Mouse (Mus musculus): Measurements from ENCODE around the gene Zfp598.
"Not testable (repeated sequence)": the region's sequence is repeated elsewhere in the genome, so short reads cannot be mapped to it uniquely, and the experiment has no call there.

Zfp598 gene

DNA sequence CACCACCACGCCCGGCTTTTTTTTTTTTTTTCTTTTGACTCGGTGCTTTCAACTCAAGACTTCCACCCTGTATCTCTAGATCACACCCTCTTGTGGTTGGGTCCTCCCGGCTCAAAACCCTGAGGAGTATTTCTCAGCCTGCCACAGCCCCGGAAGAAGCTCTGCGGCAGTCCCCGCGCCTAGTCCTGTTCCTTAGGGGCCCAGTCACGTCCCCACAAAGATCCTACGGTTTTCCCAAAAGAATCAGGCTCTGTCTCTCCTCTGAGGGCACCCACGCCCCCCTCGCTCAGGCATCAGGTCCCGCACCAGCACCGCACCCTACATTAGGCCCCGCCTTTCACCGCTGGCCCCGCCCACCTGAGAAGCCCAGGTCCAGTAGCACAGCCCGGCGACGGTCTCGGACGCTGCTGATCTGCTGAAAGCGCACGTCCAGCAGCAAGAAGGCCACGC, 17.7 kb downstream of the Zfp598 start:
- DNase-seq (ENCODE audit: low read depth, low spot score), result peak; percentile 35

DNA sequence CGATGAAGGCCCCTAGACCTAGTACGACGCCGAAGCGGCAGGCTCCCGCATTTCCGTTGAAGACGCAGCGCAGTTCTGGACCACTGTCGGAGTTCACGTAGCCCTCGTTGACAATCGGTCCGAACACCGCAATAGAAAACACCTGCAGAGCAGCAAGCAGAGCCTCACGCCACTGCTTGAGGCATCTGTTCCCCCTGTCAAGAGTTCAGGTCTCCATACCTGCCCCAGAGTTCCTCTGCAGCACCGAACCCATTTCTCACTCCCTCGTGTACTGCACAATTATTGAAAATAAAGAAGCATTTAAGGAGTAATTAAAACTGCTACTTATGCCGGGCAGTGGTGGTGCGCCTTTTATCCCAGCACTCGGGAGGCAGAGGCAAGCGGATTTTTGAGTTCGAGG, 18.1 kb downstream of the Zfp598 start:
- no peak for DNase-seq (ENCODE audit: low read depth, low spot score)

- peak; percentile 69 for DNase-seq (ENCODE audit: low read depth, low spot score)
These were observed 20.0 kb downstream of the Zfp598 start, which contains the start of gene Syngr3 for GRCm38 (mm10) chr17:24689251-24690081. Gene Syngr3 (minus strand): TSS chr17:24689955.

DNA sequence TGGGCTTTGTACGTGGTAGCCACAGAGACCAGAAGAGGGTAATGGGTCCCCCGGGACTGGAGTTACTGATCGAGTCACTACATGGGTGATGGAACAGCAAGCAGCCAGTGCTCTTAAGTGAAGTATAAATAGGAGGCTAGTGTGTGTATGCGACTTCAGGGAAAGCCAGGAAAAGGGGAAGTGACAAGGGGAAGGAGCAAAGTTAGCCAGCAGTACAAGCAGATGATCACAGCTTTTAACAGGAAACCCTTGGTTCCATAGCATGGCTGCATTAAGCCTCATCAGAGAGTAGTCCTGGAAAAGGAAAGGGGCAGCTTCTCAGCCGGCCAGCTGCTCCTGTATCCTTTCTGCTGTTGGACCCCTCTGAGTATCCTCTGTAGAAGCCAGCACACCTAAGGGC, 22.9 kb downstream of the Zfp598 start:
- no peak for DNase-seq (ENCODE audit: low read depth, low spot score)

DNA sequence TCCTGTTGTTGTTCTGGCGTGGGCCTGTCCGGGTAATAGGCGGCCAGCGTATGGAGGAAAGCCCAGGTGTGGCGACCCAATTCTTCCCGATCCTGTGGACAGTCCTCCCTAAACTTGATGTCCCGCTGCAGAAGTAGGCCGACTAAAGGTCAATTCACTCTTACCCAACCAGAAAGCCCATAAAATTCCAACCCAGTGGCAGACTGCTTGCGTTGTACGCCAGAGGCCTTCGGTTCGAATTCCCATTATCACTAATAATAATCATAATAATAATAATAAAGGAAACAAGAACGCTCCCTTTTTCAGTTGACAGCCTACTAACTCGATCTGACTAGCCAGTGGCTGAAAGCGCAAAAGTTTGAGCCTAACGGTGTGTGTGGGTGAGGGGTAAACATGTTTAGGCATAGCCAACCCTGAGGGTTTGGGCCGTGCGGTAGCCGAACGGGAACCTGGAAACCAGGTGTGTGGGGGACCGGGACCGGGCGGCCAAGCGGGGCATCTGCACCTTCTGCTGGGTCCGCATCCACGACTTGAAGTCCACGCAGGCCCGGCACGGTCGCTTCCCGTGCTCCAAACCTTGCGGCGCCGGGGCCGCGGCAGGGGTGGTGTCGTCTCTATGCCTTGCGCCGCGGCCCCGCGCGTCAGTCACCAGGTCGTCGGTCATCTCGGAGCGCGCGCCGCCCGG, 26.0 kb downstream of the Zfp598 start:
- no peak for DNase-seq (ENCODE audit: low read depth, low spot score)

- DNase-seq (ENCODE audit: low read depth, low spot score), result peak; percentile 94
These were observed 26.7 kb downstream of the Zfp598 start, which contains the start of the genes Gfer and Noxo1 for GRCm38 (mm10) chr17:24696011-24696697. Gene Gfer (minus strand): TSS chr17:24696156. Gene Noxo1 (plus strand): TSS chr17:24696234.

DNA sequence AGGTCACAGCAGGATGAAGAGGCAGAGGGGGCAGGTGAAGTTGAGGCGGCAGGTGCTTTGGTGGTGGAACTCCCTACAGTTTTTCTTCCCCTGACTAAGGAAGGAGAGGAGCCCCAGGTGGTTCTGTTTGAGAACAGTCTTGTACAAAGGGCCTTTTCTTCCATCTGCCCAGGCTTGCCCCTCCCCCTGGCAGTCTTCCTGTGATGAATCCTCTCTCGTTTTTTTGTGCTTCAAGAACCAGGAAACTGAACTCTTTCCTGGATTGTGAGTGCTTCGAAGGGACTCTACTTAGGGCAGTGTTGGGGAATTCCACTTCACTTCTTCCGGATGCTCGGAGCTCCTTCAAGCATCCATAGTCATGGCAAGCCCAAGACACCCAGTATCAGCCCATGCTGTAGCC, 28.5 kb downstream of the Zfp598 start:
- DNase-seq (ENCODE audit: low read depth, low spot score), result no peak

DNA sequence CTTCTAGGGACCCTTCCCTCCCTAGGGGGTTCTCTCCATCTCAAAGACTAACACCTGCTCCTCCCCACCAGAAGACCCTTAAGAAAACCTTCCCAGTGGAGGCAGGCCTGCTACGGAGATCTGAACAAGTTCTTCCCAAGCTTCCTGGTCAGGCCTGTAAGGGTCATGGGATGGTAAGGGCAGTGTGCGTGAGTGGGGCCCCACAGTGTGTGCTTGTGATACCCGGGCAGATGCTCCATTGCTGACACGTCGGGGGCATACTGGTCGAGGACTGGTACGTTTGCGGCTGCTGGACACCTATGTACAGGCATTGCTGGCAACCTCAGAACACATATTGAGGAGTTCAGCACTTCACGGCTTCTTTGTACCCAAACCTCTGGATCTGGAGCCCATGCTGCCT, 29.2 kb downstream of the Zfp598 start:
- DNase-seq (ENCODE audit: low read depth, low spot score), result no peak

DNA sequence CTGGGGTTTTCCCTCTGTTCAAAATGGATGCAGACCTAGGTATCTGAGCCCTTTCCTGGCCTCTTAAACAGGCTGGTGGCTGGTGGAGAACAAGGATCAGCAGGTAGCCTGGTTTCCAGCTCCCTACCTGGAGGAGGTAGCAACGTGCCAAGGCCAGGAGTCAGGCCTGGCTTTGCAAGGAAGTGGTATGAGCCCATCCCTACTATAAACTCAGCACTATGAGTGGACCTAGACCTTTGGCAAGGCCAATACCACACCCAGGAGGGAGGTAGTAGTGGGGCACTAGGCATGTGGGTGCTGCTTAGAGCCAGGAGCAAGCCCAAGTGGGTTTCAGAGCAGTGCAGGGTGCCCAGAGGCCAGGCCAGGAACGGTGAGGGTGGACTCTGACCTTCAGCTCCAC, 30.0 kb downstream of the Zfp598 start:
- DNase-seq (ENCODE audit: low read depth, low spot score), result no peak

- no peak for DNase-seq (ENCODE audit: low read depth, low spot score)
These were observed 31.8 kb downstream of the Zfp598 start for GRCm38 (mm10) chr17:24701251-24701650.

DNA sequence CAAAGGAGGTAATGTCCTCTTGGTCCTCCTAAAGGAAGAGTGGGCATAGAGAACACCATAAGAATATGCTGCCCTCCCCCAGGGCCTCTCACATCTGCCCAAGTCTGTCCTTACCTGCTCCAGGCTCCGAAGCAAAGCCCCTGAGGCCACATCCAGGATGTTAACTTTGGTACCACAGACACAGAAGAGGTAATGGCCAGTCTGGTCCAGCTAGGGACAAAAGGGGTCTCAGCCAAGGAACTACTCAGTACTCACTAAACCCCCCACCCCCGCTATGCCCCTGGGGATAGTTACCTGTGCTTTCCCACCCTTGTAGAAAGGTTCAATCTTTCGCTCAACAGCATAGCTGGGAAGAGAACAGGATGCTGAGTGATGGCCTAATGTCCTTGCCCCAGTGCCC, 36.3 kb downstream of the Zfp598 start:
- no peak for DNase-seq (ENCODE audit: low read depth, low spot score)

- DNase-seq (ENCODE audit: low read depth, low spot score), result peak; percentile 97
These were observed 37.7 kb downstream of the Zfp598 start, which contains the start of gene Tbl3 for GRCm38 (mm10) chr17:24706982-24707800. Gene Tbl3 (minus strand): TSS chr17:24707660.

- DNase-seq (ENCODE audit: low read depth, low spot score), result no peak
These were observed 38.4 kb downstream of the Zfp598 start for GRCm38 (mm10) chr17:24707801-24708425.

GRCm38 (mm10) chr17:24708646-24709045, 39.2 kb downstream of the Zfp598 start:
- DNase-seq (ENCODE audit: low read depth, low spot score), result peak; percentile 72

GRCm38 (mm10) chr17:24715556-24715955, 46.1 kb downstream of the Zfp598 start:
- DNase-seq (ENCODE audit: low read depth, low spot score), result no peak

- DNase-seq (ENCODE audit: low read depth, low spot score), result no peak
These were observed 46.7 kb downstream of the Zfp598 start for GRCm38 (mm10) chr17:24716166-24716682.

- no peak for DNase-seq (ENCODE audit: low read depth, low spot score)
These were observed 48.5 kb downstream of the Zfp598 start, which contains the start of the genes Rnf151 and Rps2 for GRCm38 (mm10) chr17:24717943-24718342. Gene Rnf151 (minus strand): TSS chr17:24718063. Gene Rps2 (plus strand): TSS chr17:24718116.

GRCm38 (mm10) chr17:24718938-24719337, 49.5 kb downstream of the Zfp598 start:
- not testable (repeated sequence) for DNase-seq (ENCODE audit: low read depth, low spot score)

DNA sequence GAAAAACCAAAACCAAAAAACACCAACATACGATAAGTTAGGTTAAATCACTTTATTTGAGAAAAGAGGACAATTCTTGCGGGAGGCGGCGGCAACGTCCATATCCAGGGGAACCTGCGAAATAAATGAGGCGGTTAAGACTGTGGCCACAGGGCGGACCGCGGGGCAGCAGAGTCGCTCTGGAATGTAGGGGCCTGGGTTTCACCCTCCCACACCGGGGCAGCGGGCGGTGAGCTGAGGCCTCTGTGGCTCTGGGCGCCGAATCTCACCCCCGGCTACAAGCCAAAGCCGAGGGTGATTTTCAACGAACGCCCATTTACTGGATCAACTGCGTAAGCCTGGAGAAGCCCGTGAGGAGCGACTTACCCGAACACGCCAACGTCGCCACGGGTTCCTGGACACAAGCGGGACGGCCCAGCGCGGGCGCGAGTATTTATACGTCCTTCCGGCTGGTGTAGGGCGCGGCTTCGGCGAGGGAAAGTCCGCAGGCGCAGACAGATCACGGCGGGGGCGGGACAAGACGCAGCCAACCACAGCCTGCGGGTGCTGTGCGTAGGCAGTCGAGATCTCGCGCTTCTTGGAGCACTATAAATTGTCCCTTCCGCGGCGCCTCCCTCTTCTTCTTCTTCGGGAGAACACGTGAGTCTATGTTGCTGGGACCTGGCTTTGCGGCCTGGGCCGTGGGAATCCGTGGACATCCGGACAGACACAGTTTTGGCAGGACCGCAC, 50.2 kb downstream of the Zfp598 start:
- DNase-seq (ENCODE audit: low read depth, low spot score), result peak; percentile 100

- not testable (repeated sequence) for DNase-seq (ENCODE audit: low read depth, low spot score)
These were observed 51.1 kb downstream of the Zfp598 start for GRCm38 (mm10) chr17:24720616-24721015.
